Mouse (Mus musculus): Measurements from ENCODE around the gene Plpp3. TPM values are rescaled to one million over a fixed set of nuclear protein-coding genes. Genes with fewer than 3 reads are reported as not detected.
A peak's percentile ranks its signal among the peaks of the same experiment; 100 is the strongest.

Plpp3 gene
- polyA plus RNA-seq, 1 experiment from 2014 or later = 62.4 TPM

- WGBS = 93% methylated on average over 5 of the region's 5 CpGs
- DNase-seq = no peak
- no peaks in the 10 kb centered on the region for H3K27me3 ChIP-seq (ENCODE audit: control insufficient read depth, insufficient read depth, low read length)
- no peak overlapping the region for H3K9ac ChIP-seq (replicated peaks; ENCODE audit: low read length)
- no peak overlapping the region for H3K4me2 ChIP-seq (ENCODE audit: low read length)
- peaks cover 17% of the 10 kb centered on the region; the same call in 1 of the 2 replicates for H3K36me3 ChIP-seq (ENCODE audit: control insufficient read depth, insufficient read depth, low read length)
- H3K27ac ChIP-seq (replicated peaks; ENCODE audit: low read depth, low read length) = no peak overlapping the region
- no peak overlapping the region for H3K4me3 ChIP-seq (replicated peaks; ENCODE audit: low read depth, low read length)
- ATAC-seq (ENCODE audit: low FRiP score, low TSS enrichment) = no peak
- H3K9me3 ChIP-seq (ENCODE audit: control insufficient read depth, low read length) = no peaks in the 10 kb centered on the region
- no peaks in the 10 kb centered on the region for H3K4me1 ChIP-seq (ENCODE audit: control insufficient read depth, insufficient read depth, low read length)
Observed at GRCm38 (mm10) chr4:105223101-105223924, 66.2 kb downstream of the Plpp3 start.

GRCm38 (mm10) chr4:105223925-105224300 is 66.8 kb downstream of the Plpp3 start:
- Histone ChIP-seq H3K4me3 (replicated peaks; ENCODE audit: low read depth, low read length) (no peak overlapping the region), H3K36me3 (ENCODE audit: control insufficient read depth, insufficient read depth, low read length) (peaks cover 17% of the 10 kb centered on the region; the same call in 1 of the 2 replicates), H3K27me3 (ENCODE audit: control insufficient read depth, insufficient read depth, low read length) (no peaks in the 10 kb centered on the region), H3K4me1 (ENCODE audit: control insufficient read depth, insufficient read depth, low read length) (no peaks in the 10 kb centered on the region), H3K27ac (replicated peaks; ENCODE audit: low read depth, low read length) (no peak overlapping the region), H3K4me2 (ENCODE audit: low read length) (no peak overlapping the region), H3K9ac (replicated peaks; ENCODE audit: low read length) (no peak overlapping the region), H3K9me3 (ENCODE audit: control insufficient read depth, low read length) (no peaks in the 10 kb centered on the region)
- 73% methylated on average over 4 of the region's 4 CpGs for WGBS
- no peak for DNase-seq
- no peak for ATAC-seq (ENCODE audit: low FRiP score, low TSS enrichment)

GRCm38 (mm10) chr4:105225512-105225911 is 68.4 kb downstream of the Plpp3 start:
- Histone ChIP-seq H3K4me1 (ENCODE audit: control insufficient read depth, insufficient read depth, low read length) (no peaks in the 10 kb centered on the region), H3K27me3 (ENCODE audit: control insufficient read depth, insufficient read depth, low read length) (no peaks in the 10 kb centered on the region), H3K4me3 (replicated peaks; ENCODE audit: low read depth, low read length) (no peak overlapping the region), H3K4me2 (ENCODE audit: low read length) (no peak overlapping the region), H3K9ac (replicated peaks; ENCODE audit: low read length) (no peak overlapping the region), H3K36me3 (ENCODE audit: control insufficient read depth, insufficient read depth, low read length) (peaks cover 12% of the 10 kb centered on the region; the same call in 1 of the 2 replicates), H3K27ac (replicated peaks; ENCODE audit: low read depth, low read length) (no peak overlapping the region), H3K9me3 (ENCODE audit: control insufficient read depth, low read length) (no peaks in the 10 kb centered on the region)
- DNase-seq (no peak), ATAC-seq (ENCODE audit: low FRiP score, low TSS enrichment) (no peak)
- 79% methylated on average over 2 of the region's 2 CpGs for WGBS

GRCm38 (mm10) chr4:105226351-105226750 is 69.2 kb downstream of the Plpp3 start:
- peaks cover 11% of the 10 kb centered on the region; the same call in 1 of the 2 replicates for H3K36me3 ChIP-seq (ENCODE audit: control insufficient read depth, insufficient read depth, low read length)
- H3K4me3 ChIP-seq (replicated peaks; ENCODE audit: low read depth, low read length) = no peak overlapping the region
- no peak overlapping the region for H3K9ac ChIP-seq (replicated peaks; ENCODE audit: low read length)
- no peak overlapping the region for H3K27ac ChIP-seq (replicated peaks; ENCODE audit: low read depth, low read length)
- no peaks in the 10 kb centered on the region for H3K4me1 ChIP-seq (ENCODE audit: control insufficient read depth, insufficient read depth, low read length)
- H3K27me3 ChIP-seq (ENCODE audit: control insufficient read depth, insufficient read depth, low read length) = no peaks in the 10 kb centered on the region
- WGBS = 91% methylated on average over 6 of the region's 6 CpGs
- no peaks in the 10 kb centered on the region for H3K9me3 ChIP-seq (ENCODE audit: control insufficient read depth, low read length)
- DNase-seq = no peak
- no peak for ATAC-seq (ENCODE audit: low FRiP score, low TSS enrichment)
- H3K4me2 ChIP-seq (ENCODE audit: low read length) = no peak overlapping the region

GRCm38 (mm10) chr4:105230127-105230526 is 73.0 kb downstream of the Plpp3 start:
- 94% methylated on average over 8 of the region's 8 CpGs for WGBS
- H3K9ac ChIP-seq (replicated peaks; ENCODE audit: low read length) = no peak overlapping the region

GRCm38 (mm10) chr4:105240233-105240632 is 83.1 kb downstream of the Plpp3 start:
- Histone ChIP-seq H3K36me3 (ENCODE audit: control insufficient read depth, insufficient read depth, low read length) (no peaks in the 10 kb centered on the region), H3K9ac (replicated peaks; ENCODE audit: low read length) (no peak overlapping the region), H3K4me3 (replicated peaks; ENCODE audit: low read depth, low read length) (no peak overlapping the region), H3K9me3 (ENCODE audit: control insufficient read depth, low read length) (no peaks in the 10 kb centered on the region), H3K27me3 (ENCODE audit: control insufficient read depth, insufficient read depth, low read length) (no peaks in the 10 kb centered on the region), H3K27ac (replicated peaks; ENCODE audit: low read depth, low read length) (no peak overlapping the region), H3K4me2 (ENCODE audit: low read length) (no peak overlapping the region), H3K4me1 (ENCODE audit: control insufficient read depth, insufficient read depth, low read length) (peaks cover 10% of the 10 kb centered on the region)
- ATAC-seq (ENCODE audit: low FRiP score, low TSS enrichment) (peak; percentile 40; the same call in 1 of the 2 replicates), DNase-seq (no peak)
- 13% methylated on average over 7 of the region's 7 CpGs for WGBS

More at GRCm38 (mm10) chr4:105230127-105230526, 73.0 kb downstream of the Plpp3 start:
- H3K4me2 ChIP-seq (ENCODE audit: low read length) = no peak overlapping the region
- 0 out of 2 replicates have a peak, but pooled peaks cover 9% of the 10 kb centered on the region for H3K36me3 ChIP-seq (ENCODE audit: control insufficient read depth, insufficient read depth, low read length)
- H3K4me1 ChIP-seq (ENCODE audit: control insufficient read depth, insufficient read depth, low read length) = no peaks in the 10 kb centered on the region
- DNase-seq (no peak), ATAC-seq (ENCODE audit: low FRiP score, low TSS enrichment) (no peak)
- H3K27me3 ChIP-seq (ENCODE audit: control insufficient read depth, insufficient read depth, low read length) = no peaks in the 10 kb centered on the region
- no peak overlapping the region for H3K27ac ChIP-seq (replicated peaks; ENCODE audit: low read depth, low read length)
- no peaks in the 10 kb centered on the region for H3K9me3 ChIP-seq (ENCODE audit: control insufficient read depth, low read length)
- no peak overlapping the region for H3K4me3 ChIP-seq (replicated peaks; ENCODE audit: low read depth, low read length)

- no peak for DNase-seq
- no peaks in the 10 kb centered on the region for H3K36me3 ChIP-seq (ENCODE audit: control insufficient read depth, insufficient read depth, low read length)
- 56% methylated on average over 10 of the region's 10 CpGs for WGBS
- peak overlapping the region; percentile 48; the same call in 1 of the 2 replicates for H3K9ac ChIP-seq (replicated peaks; ENCODE audit: low read length)
- peak overlapping the region; percentile 63 for H3K27ac ChIP-seq (replicated peaks; ENCODE audit: low read depth, low read length)
- peaks cover 13% of the 10 kb centered on the region for H3K4me1 ChIP-seq (ENCODE audit: control insufficient read depth, insufficient read depth, low read length)
- no peaks in the 10 kb centered on the region for H3K27me3 ChIP-seq (ENCODE audit: control insufficient read depth, insufficient read depth, low read length)
- no peak for ATAC-seq (ENCODE audit: low FRiP score, low TSS enrichment)
- H3K4me3 ChIP-seq (replicated peaks; ENCODE audit: low read depth, low read length) = no peak overlapping the region
- H3K9me3 ChIP-seq (ENCODE audit: control insufficient read depth, low read length) = no peaks in the 10 kb centered on the region
- peak overlapping the region; percentile 51 for H3K4me2 ChIP-seq (ENCODE audit: low read length)
Observed at GRCm38 (mm10) chr4:105244931-105245330, 87.8 kb downstream of the Plpp3 start.

- 2% methylated on average over 18 of the region's 18 CpGs for WGBS
- peaks cover 10% of the 10 kb centered on the region for H3K4me1 ChIP-seq (ENCODE audit: control insufficient read depth, insufficient read depth, low read length)
- ATAC-seq (ENCODE audit: low FRiP score, low TSS enrichment) (peak; percentile 90), DNase-seq (peak; percentile 86)
- no peaks in the 10 kb centered on the region for H3K36me3 ChIP-seq (ENCODE audit: control insufficient read depth, insufficient read depth, low read length)
- H3K4me3 ChIP-seq (replicated peaks; ENCODE audit: low read depth, low read length) = peak overlapping the region; percentile 16; the same call in 1 of the 2 replicates
- H3K9ac ChIP-seq (replicated peaks; ENCODE audit: low read length) = peak overlapping the region; percentile 48
- H3K27ac ChIP-seq (replicated peaks; ENCODE audit: low read depth, low read length) = peak overlapping the region; percentile 63
- H3K9me3 ChIP-seq (ENCODE audit: control insufficient read depth, low read length) = no peaks in the 10 kb centered on the region
- no peaks in the 10 kb centered on the region for H3K27me3 ChIP-seq (ENCODE audit: control insufficient read depth, insufficient read depth, low read length)
- peak overlapping the region; percentile 51 for H3K4me2 ChIP-seq (ENCODE audit: low read length)
Observed at GRCm38 (mm10) chr4:105245479-105245944, 88.4 kb downstream of the Plpp3 start.

Data from midbrain, embryonic 14.5 days (tissue).